Mouse (Mus musculus) megakaryocyte, embryonic 14.5 days (primary cell): ENCODE measurements around the gene Hexim2.

Experiments
- FLI1 ChIP-seq: IDR thresholded peaks from 2 replicates; pipeline ENCODE4 v1.6.1; 2012; ENCODE audit warnings: low read length, inconsistent platforms, mixed read lengths
- GATA1 ChIP-seq: IDR thresholded peaks from 3 replicates; pipeline ENCODE4 v1.6.1; 2012; ENCODE audit warnings: mixed read lengths, low read length, inconsistent platforms, borderline replicate concordance

GRCm38 (mm10) chr11:103176510-103176909 is 44.3 kb downstream of the Hexim2 start:
- TF ChIP-seq GATA1 (no peak), FLI1 (no peak)
